Mouse (Mus musculus) kidney, embryonic 15.5 days (tissue): ENCODE data around the gene Cbfa2t2. TPM values are rescaled to one million over a fixed set of nuclear protein-coding genes. Genes with fewer than 3 reads are reported as not detected.

ENCODE experiments used
- ATAC-seq: fragments of 200-750 bp; cut with Nextera tagmentation; replicated peaks from 2 replicates; pipeline ENCODE4 v1.8.0; 2017; ENCODE audit warnings: moderate TSS enrichment; ENCODE audit not compliant: low FRiP score
- H3K27ac ChIP-seq: fragments of 300-500 bp; sonication (generic); 2 replicates; pipeline ENCODE4 v1.5.1; 2015; ENCODE audit warnings: mild to moderate bottlenecking, inconsistent platforms
- H3K27me3 ChIP-seq: fragments of 300-500 bp; sonication (generic); 2 replicates; pipeline ENCODE4 v1.6.1; 2015; ENCODE audit warnings: inconsistent platforms
- H3K36me3 ChIP-seq: fragments of 300-500 bp; sonication (generic); 2 replicates; pipeline ENCODE4 v1.6.1; 2015; ENCODE audit warnings: inconsistent platforms
- H3K4me1 ChIP-seq: fragments of 300-500 bp; sonication (generic); 2 replicates; pipeline ENCODE4 v1.6.1; 2015; ENCODE audit warnings: inconsistent platforms
- H3K4me2 ChIP-seq: fragments of 300-500 bp; sonication (generic); 2 replicates; pipeline ENCODE4 v1.6.1; 2015; ENCODE audit warnings: moderate library complexity, mild to moderate bottlenecking, inconsistent platforms
- H3K4me3 ChIP-seq: fragments of 300-500 bp; sonication (generic); replicated peaks from 2 replicates; pipeline ENCODE4 v1.5.1; 2015; ENCODE audit warnings: mild to moderate bottlenecking, inconsistent platforms
- H3K9ac ChIP-seq: fragments of 300-500 bp; sonication (generic); 2 replicates; pipeline ENCODE4 v1.6.1; 2015; ENCODE audit warnings: mild to moderate bottlenecking, inconsistent platforms
- H3K9me3 ChIP-seq: fragments of 300-500 bp; sonication (generic); replicated peaks from 2 replicates; pipeline ENCODE4 v1.6.1; 2016; ENCODE audit warnings: inconsistent platforms
- WGBS: fragments of 180-500 bp; shearing (Covaris S2); methylation state at CpG from one replicate; pipeline ENCODE4 v1.1.7; 2015; ENCODE audit warnings: mixed read lengths; 5-methylcytosine and 5-hydroxymethylcytosine counted together
- polyA plus RNA-seq: library from polyadenylated mRNA; unstranded; fragments of >200 nt; fragmentation: Nextera tagmentation; extraction: Ambion mirVana; gene quantifications from 2 replicates; pipeline ENCODE4 v1.2.1, GENCODE M21; 2015

Cbfa2t2 gene
- polyA plus RNA-seq, 1 experiment from 2014 or later, result 46.0 TPM

DNA sequence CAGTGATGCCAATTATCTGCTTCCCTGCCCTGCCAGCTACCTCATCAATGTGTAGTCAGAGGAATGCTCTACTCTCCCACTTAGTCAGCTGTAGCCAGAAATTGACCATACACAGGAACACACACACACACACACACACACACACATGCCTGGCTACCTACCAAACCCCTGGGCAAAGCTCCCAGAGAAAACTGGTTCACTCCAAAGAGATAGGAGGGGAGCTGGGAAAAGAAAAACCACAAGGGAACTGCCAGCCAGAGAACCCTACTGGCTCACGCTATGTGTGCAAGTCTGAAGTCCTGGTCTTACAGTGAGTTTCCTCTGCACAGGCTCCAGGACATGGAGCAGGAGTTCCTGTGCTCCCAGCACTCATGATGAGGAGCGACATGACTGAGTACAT is 25.9 kb upstream of the Cbfa2t2 start:
- H3K9me3 ChIP-seq, result no peaks in the 10 kb centered on the region
- ATAC-seq, result no peak
- H3K27ac ChIP-seq, result no peak overlapping the region
- peaks cover 15% of the 10 kb centered on the region; the same call in 1 of the 2 replicates for H3K4me1 ChIP-seq
- H3K4me3 ChIP-seq, result no peak overlapping the region
- H3K27me3 ChIP-seq, result peaks cover 10% of the 10 kb centered on the region; the same call in 1 of the 2 replicates
- H3K36me3 ChIP-seq, result no peaks in the 10 kb centered on the region
- H3K4me2 ChIP-seq, result no peak overlapping the region
- no peak overlapping the region for H3K9ac ChIP-seq
- WGBS, result 69% methylated on average over 2 of the region's 2 CpGs

DNA sequence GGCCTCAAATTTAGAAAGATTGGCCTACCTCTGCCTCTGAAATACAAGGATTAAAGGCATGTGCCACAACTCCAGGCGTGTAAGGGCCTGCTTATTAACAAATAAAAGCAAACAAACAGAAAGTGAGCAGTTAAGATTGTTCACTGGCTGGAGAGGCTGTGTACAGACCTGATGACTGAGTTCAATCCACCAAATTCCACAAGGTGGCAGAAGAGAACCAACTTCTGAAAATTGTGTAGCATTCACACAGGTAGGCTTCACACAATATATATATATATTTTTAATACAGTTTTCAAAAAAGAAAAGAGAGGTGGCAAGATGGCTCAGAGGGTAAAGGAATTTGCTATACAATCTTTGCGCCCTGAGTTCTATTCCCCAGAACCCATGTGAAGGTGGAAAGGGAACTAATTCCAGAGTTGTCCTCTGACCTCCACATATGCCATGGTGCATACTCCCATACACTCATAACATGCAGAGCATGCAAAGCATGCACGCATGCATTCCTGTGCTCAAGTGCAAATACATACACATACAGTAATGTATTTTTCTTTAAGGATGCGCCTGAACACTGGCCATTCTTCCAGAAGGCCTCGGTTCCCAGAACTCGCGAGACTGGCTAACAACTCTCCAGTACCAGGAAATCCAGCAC is 24.1 kb upstream of the Cbfa2t2 start:
- Histone ChIP-seq H3K9me3 (no peaks in the 10 kb centered on the region), H3K27ac (no peak overlapping the region), H3K4me1 (peaks cover 9% of the 10 kb centered on the region; the same call in 1 of the 2 replicates), H3K9ac (no peak overlapping the region), H3K4me3 (no peak overlapping the region), H3K27me3 (peaks cover 6% of the 10 kb centered on the region; the same call in 1 of the 2 replicates), H3K4me2 (no peak overlapping the region), H3K36me3 (no peaks in the 10 kb centered on the region)
- no peak for ATAC-seq
- WGBS, result 67% methylated on average over 7 of the region's 7 CpGs

DNA sequence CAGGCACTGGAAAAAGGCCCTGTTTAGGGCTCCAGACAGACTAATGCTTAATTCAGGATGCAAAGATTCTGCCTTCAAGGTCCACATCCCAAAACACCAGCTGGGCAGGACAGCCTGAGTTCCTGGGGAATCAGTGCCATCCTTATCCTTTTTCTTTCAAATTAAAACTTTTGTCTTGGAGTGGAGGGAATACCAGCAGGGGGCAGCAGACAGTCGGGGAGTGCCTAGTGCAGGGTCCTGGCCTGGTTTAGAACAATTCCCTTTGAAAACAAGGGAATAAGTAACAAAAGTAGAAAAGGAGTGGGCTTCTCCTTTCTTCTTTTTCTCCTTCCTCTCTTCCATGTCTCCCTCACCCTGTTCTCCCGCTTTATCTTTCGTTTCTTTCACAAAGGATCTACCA is 19.2 kb upstream of the Cbfa2t2 start:
- H3K36me3 ChIP-seq, result no peaks in the 10 kb centered on the region
- H3K4me1 ChIP-seq, result peaks cover 6% of the 10 kb centered on the region
- H3K27ac ChIP-seq, result no peak overlapping the region
- no peaks in the 10 kb centered on the region for H3K9me3 ChIP-seq
- no peak overlapping the region for H3K4me2 ChIP-seq
- H3K4me3 ChIP-seq, result no peak overlapping the region
- H3K9ac ChIP-seq, result no peak overlapping the region
- WGBS, result 16% methylated on average over 3 of the region's 3 CpGs
- H3K27me3 ChIP-seq, result no peaks in the 10 kb centered on the region
- ATAC-seq, result no peak

DNA sequence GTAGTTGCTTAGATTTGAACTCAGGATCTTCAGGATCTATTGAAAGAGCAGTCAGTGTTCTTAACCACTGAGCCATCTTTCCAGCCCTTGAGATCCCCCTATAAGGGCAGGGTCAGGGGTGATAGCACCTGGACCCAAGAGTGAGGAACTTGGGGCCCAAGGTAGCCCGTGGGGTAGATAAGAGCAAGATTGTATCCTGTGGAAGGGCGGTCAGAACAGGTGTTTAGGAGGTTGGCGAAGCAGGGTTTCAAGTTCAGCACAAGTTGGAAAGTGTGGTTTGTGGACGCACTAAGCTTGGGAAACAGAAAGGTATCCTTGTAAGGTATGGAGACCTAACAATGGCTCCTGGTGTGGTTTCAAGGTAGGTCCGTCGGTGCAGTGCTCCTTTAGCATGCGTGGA is 18.3 kb upstream of the Cbfa2t2 start:
- Histone ChIP-seq H3K27me3 (no peaks in the 10 kb centered on the region), H3K4me2 (no peak overlapping the region), H3K4me3 (no peak overlapping the region), H3K4me1 (peaks cover 6% of the 10 kb centered on the region), H3K27ac (no peak overlapping the region), H3K36me3 (no peaks in the 10 kb centered on the region), H3K9ac (no peak overlapping the region), H3K9me3 (no peaks in the 10 kb centered on the region)
- no peak for ATAC-seq
- WGBS, result 86% methylated on average over 7 of the region's 7 CpGs

- Histone ChIP-seq H3K27ac (no peak overlapping the region), H3K36me3 (no peaks in the 10 kb centered on the region), H3K4me2 (no peak overlapping the region), H3K4me1 (peaks cover 6% of the 10 kb centered on the region), H3K9me3 (no peaks in the 10 kb centered on the region), H3K4me3 (no peak overlapping the region), H3K9ac (no peak overlapping the region), H3K27me3 (no peaks in the 10 kb centered on the region)
- no peak for ATAC-seq
- 84% methylated on average over 9 of the region's 9 CpGs for WGBS
Measured at GRCm38 (mm10) chr2:154419631-154420515, 16.4 kb upstream of the Cbfa2t2 start.

DNA sequence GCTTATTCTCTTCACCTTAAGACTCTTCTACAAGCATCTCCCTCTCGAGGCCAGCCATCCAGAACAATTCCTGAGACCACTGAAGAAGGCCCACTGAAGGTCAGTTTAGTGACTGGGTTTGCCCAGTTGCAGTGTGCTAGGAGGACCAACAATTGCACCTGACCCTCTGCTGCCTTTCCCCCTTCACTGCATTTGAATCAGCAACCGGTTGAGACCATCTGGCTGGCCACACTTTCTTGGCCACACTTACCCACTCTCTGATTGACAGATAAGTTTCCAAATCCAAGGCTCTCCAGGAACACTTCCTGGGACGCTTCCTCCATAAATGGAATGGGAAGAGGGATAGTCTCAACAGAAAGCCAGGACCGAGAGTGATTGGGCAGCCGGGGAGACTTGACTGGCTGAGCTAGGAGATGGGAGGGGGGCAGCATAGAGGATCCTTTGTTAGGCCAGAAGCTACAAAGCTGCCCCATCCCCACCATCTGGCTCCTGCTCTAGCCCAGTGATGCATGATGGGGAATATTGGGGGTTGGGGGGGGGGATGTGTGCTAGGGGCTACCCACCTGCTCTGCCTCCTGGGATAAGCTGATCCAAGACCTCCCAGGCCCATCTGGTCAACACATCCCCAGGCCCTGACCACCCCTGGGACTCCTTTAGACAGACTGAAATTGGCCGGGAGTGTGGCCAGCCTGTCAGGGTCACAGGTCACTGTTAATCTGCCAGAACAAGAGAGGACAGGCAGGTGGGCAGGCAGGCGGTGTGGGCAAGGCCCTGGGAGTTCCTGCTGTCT is 15.1 kb upstream of the Cbfa2t2 start:
- H3K4me1 ChIP-seq, result peaks cover 9% of the 10 kb centered on the region
- WGBS, result 36% methylated on average over 7 of the region's 7 CpGs
- ATAC-seq, result peak; percentile 61
- H3K9ac ChIP-seq, result no peak overlapping the region
- H3K27ac ChIP-seq, result 0 out of 2 replicates have a peak overlapping the region, but pooled peaks have one; percentile 2
- no peak overlapping the region for H3K4me3 ChIP-seq
- no peaks in the 10 kb centered on the region for H3K27me3 ChIP-seq
- H3K36me3 ChIP-seq, result no peaks in the 10 kb centered on the region
- H3K9me3 ChIP-seq, result peaks cover 3% of the 10 kb centered on the region; the same call in 1 of the 2 replicates
- no peak overlapping the region for H3K4me2 ChIP-seq

GRCm38 (mm10) chr2:154422181-154422580 is 14.1 kb upstream of the Cbfa2t2 start:
- Histone ChIP-seq H3K4me2 (no peak overlapping the region), H3K27ac (no peak overlapping the region), H3K36me3 (no peaks in the 10 kb centered on the region), H3K9me3 (peaks cover 3% of the 10 kb centered on the region; the same call in 1 of the 2 replicates), H3K4me1 (peaks cover 17% of the 10 kb centered on the region), H3K4me3 (no peak overlapping the region), H3K9ac (no peak overlapping the region), H3K27me3 (no peaks in the 10 kb centered on the region)
- WGBS, result 75% methylated on average over 5 of the region's 5 CpGs
- no peak for ATAC-seq

DNA sequence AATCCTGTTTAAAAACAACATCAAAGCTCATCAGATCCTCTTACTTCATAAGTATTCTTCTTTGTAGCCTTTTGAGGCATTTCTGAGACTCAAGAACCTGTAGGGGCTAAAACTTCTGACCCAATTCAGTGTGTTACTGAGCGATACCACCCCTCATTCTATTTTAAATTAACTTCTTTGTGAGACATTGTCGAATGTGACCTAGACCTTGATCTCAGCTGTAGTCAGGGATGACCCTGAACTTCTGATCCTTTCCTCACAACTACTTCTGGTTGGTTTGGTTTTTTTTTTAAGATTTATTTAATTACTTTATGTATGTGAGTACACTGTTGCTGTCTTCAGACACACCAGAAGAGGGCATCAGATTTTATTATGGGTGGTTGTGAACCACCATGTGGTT is 12.7 kb upstream of the Cbfa2t2 start:
- WGBS, result 86% methylated on average over 2 of the region's 2 CpGs
- Histone ChIP-seq H3K27me3 (no peaks in the 10 kb centered on the region), H3K4me1 (peaks cover 26% of the 10 kb centered on the region), H3K27ac (no peak overlapping the region), H3K4me3 (no peak overlapping the region), H3K36me3 (no peaks in the 10 kb centered on the region), H3K9me3 (peaks cover 3% of the 10 kb centered on the region; the same call in 1 of the 2 replicates), H3K9ac (no peak overlapping the region), H3K4me2 (no peak overlapping the region)
- ATAC-seq, result no peak

DNA sequence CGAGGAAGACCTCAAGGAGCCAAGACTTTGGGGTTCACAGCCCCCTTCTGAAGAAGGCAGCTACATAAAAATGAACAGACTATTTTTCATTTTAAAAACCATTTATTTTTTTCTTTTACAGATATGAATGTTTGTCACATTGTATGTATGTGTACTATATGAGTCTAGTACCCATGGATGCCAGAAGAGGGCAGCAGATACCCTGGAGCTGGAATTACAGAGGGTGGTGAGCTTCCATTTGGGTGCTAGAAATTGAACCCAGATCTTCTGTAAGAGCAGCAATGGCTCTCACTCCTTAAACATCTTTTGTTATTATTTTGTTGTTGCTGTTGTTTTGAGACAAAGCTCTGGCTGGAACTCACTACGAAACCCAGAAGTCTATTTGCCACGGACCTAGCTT is 10.8 kb upstream of the Cbfa2t2 start:
- Histone ChIP-seq H3K27ac (no peak overlapping the region), H3K9ac (no peak overlapping the region), H3K4me2 (no peak overlapping the region), H3K4me1 (peaks cover 26% of the 10 kb centered on the region), H3K27me3 (no peaks in the 10 kb centered on the region), H3K9me3 (peaks cover 3% of the 10 kb centered on the region; the same call in 1 of the 2 replicates), H3K4me3 (no peak overlapping the region), H3K36me3 (no peaks in the 10 kb centered on the region)
- no peak for ATAC-seq
- 89% methylated on average over 3 of the region's 3 CpGs for WGBS

DNA sequence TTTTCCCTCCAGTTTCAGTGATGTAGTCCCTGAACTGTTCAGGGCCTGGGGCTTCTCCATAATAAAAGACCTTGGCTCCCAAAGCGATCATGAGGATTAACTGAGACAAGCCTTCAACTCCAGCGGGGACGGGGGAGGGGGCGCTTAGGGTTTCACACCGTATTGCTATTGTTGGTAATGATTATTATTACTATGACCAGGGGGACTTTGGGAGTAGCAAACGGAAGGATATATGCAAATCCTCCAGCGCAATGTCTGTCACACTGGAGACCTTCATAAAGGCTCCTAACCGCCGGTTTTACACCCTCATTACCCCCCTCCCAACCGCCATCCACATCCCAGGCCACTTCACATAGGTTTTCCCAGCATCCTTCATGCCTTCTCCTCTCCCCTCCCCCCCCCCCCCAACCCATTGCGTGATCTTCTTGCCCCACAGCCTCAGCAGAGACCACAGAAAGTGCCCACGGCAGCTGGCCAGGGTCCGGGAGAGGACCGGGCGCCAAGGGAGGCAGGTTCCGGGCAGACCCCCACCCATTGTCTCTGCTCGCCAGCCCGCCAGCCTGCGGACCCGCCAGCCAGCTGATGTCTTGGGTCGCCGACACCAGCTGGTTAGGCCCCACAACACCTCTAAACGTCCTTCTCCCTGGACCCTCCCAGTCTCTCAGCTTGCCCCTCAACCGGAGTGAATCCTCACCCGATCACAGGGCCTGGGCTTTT is 9.9 kb upstream of the Cbfa2t2 start:
- WGBS, result 4% methylated on average over 25 of the region's 25 CpGs
- ATAC-seq, result no peak; the same call in 1 of the 2 replicates
- Histone ChIP-seq H3K9me3 (peaks cover 3% of the 10 kb centered on the region; the same call in 1 of the 2 replicates), H3K4me2 (peak overlapping the region; percentile 78), H3K9ac (peak overlapping the region; percentile 52), H3K36me3 (no peaks in the 10 kb centered on the region), H3K27ac (0 out of 2 replicates have a peak overlapping the region, but pooled peaks have one; percentile 2), H3K4me1 (peaks cover 22% of the 10 kb centered on the region), H3K27me3 (no peaks in the 10 kb centered on the region), H3K4me3 (peak overlapping the region; percentile 49)
